Mouse (Mus musculus): ENCODE measurements around the gene Phf5a. TPM values are rescaled to one million over a fixed set of nuclear protein-coding genes. Genes with fewer than 3 reads are reported as not detected.

The Phf5a gene
- polyA plus RNA-seq, 1 experiment from 2014 or later: 197 TPM

DNA sequence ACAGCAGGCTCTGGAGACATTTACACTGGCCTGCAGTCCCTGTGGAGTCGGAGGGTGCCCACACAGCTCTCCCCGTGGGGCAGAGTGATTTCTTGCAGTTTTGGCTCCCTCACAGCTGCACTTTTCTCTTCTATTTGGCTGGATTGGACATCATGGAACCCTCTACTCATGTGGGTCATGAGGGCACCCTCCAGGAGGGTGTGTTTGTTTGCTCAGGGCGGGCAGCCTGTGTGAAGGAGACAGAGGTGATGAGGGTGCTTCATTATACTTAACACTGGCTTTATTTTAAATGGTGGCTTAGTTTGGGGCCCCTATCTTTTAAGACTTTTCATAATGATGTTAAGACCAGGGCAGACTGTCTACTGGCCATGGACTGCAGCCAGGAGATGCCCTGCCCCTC lies 46.9 kb downstream of the Phf5a start:
- H3K4me3 ChIP-seq (ENCODE audit: low read depth, low read length): no peak overlapping the region
- no peaks in the 10 kb centered on the region for H3K4me1 ChIP-seq (ENCODE audit: control insufficient read depth, insufficient read depth, low read length)
- peaks cover 11% of the 10 kb centered on the region for H3K36me3 ChIP-seq (ENCODE audit: control insufficient read depth, insufficient read depth, low read length)
- no peaks in the 10 kb centered on the region for H3K27me3 ChIP-seq (ENCODE audit: control insufficient read depth, insufficient read depth, low read length)
- H3K27ac ChIP-seq (ENCODE audit: low read depth, low read length): no peak overlapping the region
- no peak for ATAC-seq (ENCODE audit: low FRiP score)
- 78% methylated on average over 3 of the region's 3 CpGs for WGBS
- H3K4me2 ChIP-seq: no peak overlapping the region
- H3K9ac ChIP-seq (ENCODE audit: low read length): no peak overlapping the region
- peak; percentile 21 for DNase-seq (ENCODE audit: low spot score, missing footprints)
- no peaks in the 10 kb centered on the region for H3K9me3 ChIP-seq (ENCODE audit: control insufficient read depth, low read length)

DNA sequence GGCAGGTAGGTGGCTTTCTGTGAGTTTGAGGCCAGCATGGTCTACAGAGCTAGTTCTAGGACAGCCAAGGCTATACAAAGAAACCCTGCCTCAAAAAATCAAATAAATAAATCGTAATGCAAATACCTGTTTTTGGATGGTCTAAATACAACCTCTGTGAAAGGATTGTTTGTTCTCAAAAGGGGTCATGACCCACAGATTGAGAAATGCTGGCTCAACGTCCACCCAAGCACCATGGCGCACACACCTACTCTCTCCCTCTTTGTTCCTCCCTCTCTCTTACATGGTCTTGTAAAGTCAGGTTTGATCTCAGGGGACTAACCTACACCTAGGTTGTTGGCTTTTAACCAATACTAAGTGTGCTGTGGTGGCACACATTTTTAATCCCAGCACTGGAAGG lies 49.1 kb downstream of the Phf5a start:
- no peaks in the 10 kb centered on the region for H3K27me3 ChIP-seq (ENCODE audit: control insufficient read depth, insufficient read depth, low read length)
- WGBS: 84% methylated on average over 3 of the region's 3 CpGs
- H3K9me3 ChIP-seq (ENCODE audit: control insufficient read depth, low read length): no peaks in the 10 kb centered on the region
- H3K4me3 ChIP-seq (ENCODE audit: low read depth, low read length): no peak overlapping the region
- no peak overlapping the region for H3K9ac ChIP-seq (ENCODE audit: low read length)
- DNase-seq (ENCODE audit: low spot score, missing footprints) (peak; percentile 21), ATAC-seq (ENCODE audit: low FRiP score) (no peak)
- H3K36me3 ChIP-seq (ENCODE audit: control insufficient read depth, insufficient read depth, low read length): peaks cover 11% of the 10 kb centered on the region
- H3K4me2 ChIP-seq: no peak overlapping the region
- no peak overlapping the region for H3K27ac ChIP-seq (ENCODE audit: low read depth, low read length)
- H3K4me1 ChIP-seq (ENCODE audit: control insufficient read depth, insufficient read depth, low read length): no peaks in the 10 kb centered on the region

DNA sequence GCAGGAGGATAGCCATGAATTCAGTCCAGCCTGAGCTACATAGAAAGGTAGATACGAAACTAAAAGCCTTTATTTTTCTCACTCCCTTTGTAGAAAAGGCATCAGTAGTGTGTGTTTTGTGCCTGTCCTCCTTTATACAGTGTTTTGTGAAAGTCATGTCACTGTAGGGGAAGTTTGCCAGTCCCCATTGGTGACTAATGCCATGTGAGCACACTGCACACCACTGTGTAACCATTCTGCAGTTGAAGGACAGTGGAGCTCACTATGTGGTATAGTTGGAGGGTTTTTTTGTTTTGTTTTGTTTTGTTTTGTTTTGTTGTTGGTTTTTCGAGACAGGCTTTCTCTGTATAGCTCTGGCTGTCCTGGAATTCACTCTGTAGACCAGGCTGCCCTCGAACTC lies 53.3 kb downstream of the Phf5a start:
- DNase-seq (ENCODE audit: low spot score, missing footprints) (no peak), ATAC-seq (ENCODE audit: low FRiP score) (no peak)
- peaks cover 3% of the 10 kb centered on the region; the same call in 1 of the 2 replicates for H3K4me1 ChIP-seq (ENCODE audit: control insufficient read depth, insufficient read depth, low read length)
- H3K9me3 ChIP-seq (ENCODE audit: control insufficient read depth, low read length): no peaks in the 10 kb centered on the region
- no peak overlapping the region for H3K4me2 ChIP-seq
- WGBS: 87% methylated on average over 3 of the region's 3 CpGs
- H3K4me3 ChIP-seq (ENCODE audit: low read depth, low read length): no peak overlapping the region
- no peak overlapping the region for H3K27ac ChIP-seq (ENCODE audit: low read depth, low read length)
- H3K9ac ChIP-seq (ENCODE audit: low read length): no peak overlapping the region
- no peaks in the 10 kb centered on the region for H3K27me3 ChIP-seq (ENCODE audit: control insufficient read depth, insufficient read depth, low read length)
- peaks cover 9% of the 10 kb centered on the region for H3K36me3 ChIP-seq (ENCODE audit: control insufficient read depth, insufficient read depth, low read length)

DNA sequence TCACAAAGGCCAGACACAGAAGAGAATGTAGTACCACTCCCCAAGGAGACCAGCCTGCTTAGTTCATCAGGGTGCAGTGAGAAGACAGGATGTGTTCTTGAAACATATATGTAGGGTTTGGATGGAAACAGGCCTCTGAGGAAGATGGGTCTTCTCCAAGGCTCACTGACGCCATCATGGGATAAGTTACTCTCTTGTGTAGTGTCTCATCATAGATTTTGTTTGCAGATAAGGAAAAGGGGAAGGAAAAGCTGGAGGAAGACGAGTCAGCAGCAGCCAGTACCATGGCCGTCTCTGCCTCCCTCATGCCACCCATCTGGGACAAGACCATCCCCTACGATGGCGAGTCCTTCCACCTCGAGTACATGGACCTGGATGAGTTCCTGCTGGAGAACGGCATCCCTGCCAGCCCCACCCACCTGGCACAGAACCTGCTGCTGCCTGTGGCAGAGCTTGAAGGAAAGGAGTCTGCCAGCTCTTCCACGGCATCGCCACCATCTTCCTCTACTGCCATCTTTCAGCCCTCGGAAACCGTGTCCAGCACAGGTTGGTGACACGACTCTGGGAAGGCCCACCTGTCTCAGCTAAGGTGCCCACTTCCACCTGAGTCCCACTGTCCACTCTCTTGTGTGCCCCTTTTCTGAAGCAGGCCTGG lies 56.9 kb downstream of the Phf5a start:
- Histone ChIP-seq H3K27me3 (ENCODE audit: control insufficient read depth, insufficient read depth, low read length) (no peaks in the 10 kb centered on the region), H3K4me1 (ENCODE audit: control insufficient read depth, insufficient read depth, low read length) (peaks cover 20% of the 10 kb centered on the region), H3K9ac (ENCODE audit: low read length) (no peak overlapping the region), H3K27ac (ENCODE audit: low read depth, low read length) (no peak overlapping the region), H3K36me3 (ENCODE audit: control insufficient read depth, insufficient read depth, low read length) (peaks cover 5% of the 10 kb centered on the region; the same call in 1 of the 2 replicates), H3K4me3 (ENCODE audit: low read depth, low read length) (no peak overlapping the region), H3K4me2 (no peak overlapping the region), H3K9me3 (ENCODE audit: control insufficient read depth, low read length) (no peaks in the 10 kb centered on the region)
- DNase-seq (ENCODE audit: low spot score, missing footprints) (peak; percentile 19), ATAC-seq (ENCODE audit: low FRiP score) (no peak)
- 90% methylated on average over 12 of the region's 12 CpGs for WGBS

Other genes with a start within 250 kb of the Phf5a start
- gene L3mbtl2, start 208.0 kb downstream of the Phf5a start, polyA plus RNA-seq (2014; fragmentation: Nextera tagmentation; extraction: Ambion mirVana): 27.8 and 30.5 TPM in 2 replicates
- 2.5 and 2.8 TPM in 2 replicates for gene Chadl, start 174.6 kb downstream of the Phf5a start, polyA plus RNA-seq (2014; fragmentation: Nextera tagmentation; extraction: Ambion mirVana)
- gene Zc3h7b, start 126.9 kb downstream of the Phf5a start, polyA plus RNA-seq (2014; fragmentation: Nextera tagmentation; extraction: Ambion mirVana): 34.3 and 35.0 TPM in 2 replicates
- 152 and 156 TPM in 2 replicates for gene Rangap1, start 126.4 kb downstream of the Phf5a start, polyA plus RNA-seq (2014; fragmentation: Nextera tagmentation; extraction: Ambion mirVana)
- gene Tef, start 69.5 kb downstream of the Phf5a start, polyA plus RNA-seq (2014; fragmentation: Nextera tagmentation; extraction: Ambion mirVana): 11.0 and 12.9 TPM in 2 replicates
- gene Tob2, start 13.1 kb downstream of the Phf5a start, polyA plus RNA-seq (2014; fragmentation: Nextera tagmentation; extraction: Ambion mirVana): 10.4 and 12.9 TPM in 2 replicates
- 155 and 165 TPM in 2 replicates for gene Aco2, start 398 bp upstream of the Phf5a start, polyA plus RNA-seq (2014; fragmentation: Nextera tagmentation; extraction: Ambion mirVana)
- gene Polr3h, start 54.3 kb upstream of the Phf5a start, polyA plus RNA-seq (2014; fragmentation: Nextera tagmentation; extraction: Ambion mirVana): 66.9 and 75.6 TPM in 2 replicates
- gene Csdc2, start 64.8 kb upstream of the Phf5a start, polyA plus RNA-seq (2014; fragmentation: Nextera tagmentation; extraction: Ambion mirVana): 18.0 and 18.9 TPM in 2 replicates
- 26.9 and 29.8 TPM in 2 replicates for gene Pmm1, start 89.0 kb upstream of the Phf5a start, polyA plus RNA-seq (2014; fragmentation: Nextera tagmentation; extraction: Ambion mirVana)
- gene 1700029P11Rik, start 108.6 kb upstream of the Phf5a start, polyA plus RNA-seq (2014; fragmentation: Nextera tagmentation; extraction: Ambion mirVana): not detected in 2 replicates
- gene Xrcc6, start 115.9 kb upstream of the Phf5a start, polyA plus RNA-seq (2014; fragmentation: Nextera tagmentation; extraction: Ambion mirVana): 58.4 and 62.2 TPM in 2 replicates
- 33.7 and 37.8 TPM in 2 replicates for gene Desi1, start 162.0 kb upstream of the Phf5a start, polyA plus RNA-seq (2014; fragmentation: Nextera tagmentation; extraction: Ambion mirVana)
- 275 and 283 TPM in 2 replicates for gene Snu13, start 175.7 kb upstream of the Phf5a start, polyA plus RNA-seq (2014; fragmentation: Nextera tagmentation; extraction: Ambion mirVana)
- gene 4930407I10Rik, start 187.2 kb upstream of the Phf5a start, polyA plus RNA-seq (2014; fragmentation: Nextera tagmentation; extraction: Ambion mirVana): not detected in 2 replicates
- gene Mei1, start 198.1 kb upstream of the Phf5a start, polyA plus RNA-seq (2014; fragmentation: Nextera tagmentation; extraction: Ambion mirVana): 0.04 TPM in 1 of 2 replicates, not detected in the other